Mouse (Mus musculus): ENCODE measurements around the gene Rft1. TPM values are rescaled to one million over a fixed set of nuclear protein-coding genes. Genes with fewer than 3 reads are reported as not detected.

Gene Rft1
- polyA plus RNA-seq, 1 experiment from 2014 or later = 4.1 TPM

- Histone ChIP-seq H3K27me3 (ENCODE audit: control insufficient read depth, insufficient read depth, low read depth, low read length) (no peaks in the 10 kb centered on the region), H3K36me3 (ENCODE audit: control insufficient read depth, insufficient read depth) (no peaks in the 10 kb centered on the region)
- WGBS (ENCODE audit: insufficient replicate concordance) = 68% methylated on average over 9 of the region's 9 CpGs
Measured at GRCm38 (mm10) chr14:30636499-30636898, 17.7 kb upstream of the Rft1 start.

GRCm38 (mm10) chr14:30637087-30637486 is 17.1 kb upstream of the Rft1 start:
- no peak for ATAC-seq (ENCODE audit: low read depth)
- H3K4me3 ChIP-seq (ENCODE audit: low read depth, low read length) = no peak overlapping the region
- H3K27ac ChIP-seq (ENCODE audit: low read length) = no peak overlapping the region
- WGBS (ENCODE audit: insufficient replicate concordance) = 67% methylated on average over 2 of the region's 2 CpGs
- H3K9ac ChIP-seq (ENCODE audit: low read depth, low read length) = no peak overlapping the region
- H3K36me3 ChIP-seq (ENCODE audit: control insufficient read depth, insufficient read depth) = no peaks in the 10 kb centered on the region
- H3K4me2 ChIP-seq (ENCODE audit: low read depth, low read length) = no peak overlapping the region
- no peaks in the 10 kb centered on the region; the same call in 1 of the 2 replicates for H3K4me1 ChIP-seq (ENCODE audit: control insufficient read depth, low read depth, low read length)
- H3K9me3 ChIP-seq (replicated peaks; ENCODE audit: control insufficient read depth, low read length) = no peaks in the 10 kb centered on the region
- no peaks in the 10 kb centered on the region for H3K27me3 ChIP-seq (ENCODE audit: control insufficient read depth, insufficient read depth, low read depth, low read length)

More at GRCm38 (mm10) chr14:30636499-30636898, 17.7 kb upstream of the Rft1 start:
- H3K9me3 ChIP-seq (replicated peaks; ENCODE audit: control insufficient read depth, low read length) = no peaks in the 10 kb centered on the region
- no peaks in the 10 kb centered on the region; the same call in 1 of the 2 replicates for H3K4me1 ChIP-seq (ENCODE audit: control insufficient read depth, low read depth, low read length)
- H3K27ac ChIP-seq (ENCODE audit: low read length) = no peak overlapping the region
- no peak overlapping the region for H3K4me2 ChIP-seq (ENCODE audit: low read depth, low read length)
- no peak overlapping the region for H3K9ac ChIP-seq (ENCODE audit: low read depth, low read length)
- no peak for ATAC-seq (ENCODE audit: low read depth)
- no peak overlapping the region for H3K4me3 ChIP-seq (ENCODE audit: low read depth, low read length)

DNA sequence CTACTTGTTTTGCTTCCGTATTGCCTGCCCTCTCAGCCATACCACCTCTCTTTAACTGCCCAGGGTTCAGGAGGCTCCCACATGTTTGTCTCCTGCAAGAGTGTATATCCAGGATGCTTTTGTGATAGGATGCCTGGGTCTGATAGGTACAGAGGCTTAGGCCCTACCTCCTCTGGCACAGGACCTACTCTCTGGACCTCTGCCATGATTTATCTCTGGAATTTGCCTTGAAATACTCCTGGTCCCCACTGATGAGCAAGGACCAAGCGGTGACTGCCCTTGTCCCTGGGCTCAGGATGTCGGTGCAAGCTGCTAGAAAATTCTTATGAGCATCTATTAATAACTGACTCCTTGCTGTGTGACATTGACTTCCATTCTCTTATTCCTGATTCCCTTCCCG is 16.2 kb upstream of the Rft1 start:
- no peaks in the 10 kb centered on the region; the same call in 1 of the 2 replicates for H3K4me1 ChIP-seq (ENCODE audit: control insufficient read depth, low read depth, low read length)
- H3K4me3 ChIP-seq (ENCODE audit: low read depth, low read length) = no peak overlapping the region
- no peaks in the 10 kb centered on the region for H3K9me3 ChIP-seq (replicated peaks; ENCODE audit: control insufficient read depth, low read length)
- WGBS (ENCODE audit: insufficient replicate concordance) = 66% methylated on average over 4 of the region's 4 CpGs
- no peaks in the 10 kb centered on the region for H3K36me3 ChIP-seq (ENCODE audit: control insufficient read depth, insufficient read depth)
- ATAC-seq (ENCODE audit: low read depth) = no peak
- no peak overlapping the region for H3K9ac ChIP-seq (ENCODE audit: low read depth, low read length)
- no peak overlapping the region for H3K4me2 ChIP-seq (ENCODE audit: low read depth, low read length)
- no peak overlapping the region for H3K27ac ChIP-seq (ENCODE audit: low read length)
- no peaks in the 10 kb centered on the region for H3K27me3 ChIP-seq (ENCODE audit: control insufficient read depth, insufficient read depth, low read depth, low read length)

GRCm38 (mm10) chr14:30638686-30639085 is 15.5 kb upstream of the Rft1 start:
- no peak overlapping the region for H3K4me2 ChIP-seq (ENCODE audit: low read depth, low read length)
- no peak overlapping the region for H3K9ac ChIP-seq (ENCODE audit: low read depth, low read length)
- H3K27me3 ChIP-seq (ENCODE audit: control insufficient read depth, insufficient read depth, low read depth, low read length) = no peaks in the 10 kb centered on the region
- H3K4me3 ChIP-seq (ENCODE audit: low read depth, low read length) = no peak overlapping the region
- no peak for ATAC-seq (ENCODE audit: low read depth)
- no peaks in the 10 kb centered on the region; the same call in 1 of the 2 replicates for H3K4me1 ChIP-seq (ENCODE audit: control insufficient read depth, low read depth, low read length)
- H3K27ac ChIP-seq (ENCODE audit: low read length) = no peak overlapping the region
- WGBS (ENCODE audit: insufficient replicate concordance) = 53% methylated on average over 4 of the region's 4 CpGs
- no peaks in the 10 kb centered on the region for H3K36me3 ChIP-seq (ENCODE audit: control insufficient read depth, insufficient read depth)
- no peaks in the 10 kb centered on the region for H3K9me3 ChIP-seq (replicated peaks; ENCODE audit: control insufficient read depth, low read length)

GRCm38 (mm10) chr14:30641748-30642147 is 12.4 kb upstream of the Rft1 start:
- peak overlapping the region; percentile 43 for H3K27ac ChIP-seq (ENCODE audit: low read length)
- H3K27me3 ChIP-seq (ENCODE audit: control insufficient read depth, insufficient read depth, low read depth, low read length) = no peaks in the 10 kb centered on the region
- 15% methylated on average over 2 of the region's 2 CpGs for WGBS (ENCODE audit: insufficient replicate concordance)
- H3K9me3 ChIP-seq (replicated peaks; ENCODE audit: control insufficient read depth, low read length) = no peaks in the 10 kb centered on the region
- no peak overlapping the region for H3K9ac ChIP-seq (ENCODE audit: low read depth, low read length)
- H3K36me3 ChIP-seq (ENCODE audit: control insufficient read depth, insufficient read depth) = no peaks in the 10 kb centered on the region
- no peak for ATAC-seq (ENCODE audit: low read depth)
- no peaks in the 10 kb centered on the region; the same call in 1 of the 2 replicates for H3K4me1 ChIP-seq (ENCODE audit: control insufficient read depth, low read depth, low read length)
- H3K4me3 ChIP-seq (ENCODE audit: low read depth, low read length) = no peak overlapping the region
- H3K4me2 ChIP-seq (ENCODE audit: low read depth, low read length) = 0 out of 2 replicates have a peak overlapping the region, but pooled peaks have one; percentile 19

DNA sequence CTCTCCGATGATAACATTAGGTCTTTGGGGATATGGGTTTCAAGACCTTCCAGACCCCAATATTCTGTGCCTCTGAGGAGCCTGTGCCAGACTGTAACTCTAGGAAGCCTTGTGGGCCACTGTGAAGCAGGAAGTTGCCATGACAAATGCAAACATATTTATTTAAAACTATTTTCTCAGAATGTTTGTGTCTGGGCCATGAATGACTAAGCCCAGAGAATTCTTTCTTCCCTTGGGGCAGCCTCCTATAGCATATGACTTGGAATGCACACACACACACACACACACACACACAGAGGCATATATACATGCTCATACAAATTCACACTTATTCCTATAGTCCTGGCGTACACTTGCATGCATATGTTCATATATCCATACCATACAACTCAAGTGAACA is 10.1 kb upstream of the Rft1 start:
- H3K4me1 ChIP-seq (ENCODE audit: control insufficient read depth, low read depth, low read length) = no peaks in the 10 kb centered on the region; the same call in 1 of the 2 replicates
- ATAC-seq (ENCODE audit: low read depth) = no peak
- no peak overlapping the region for H3K4me2 ChIP-seq (ENCODE audit: low read depth, low read length)
- H3K27ac ChIP-seq (ENCODE audit: low read length) = no peak overlapping the region
- no peak overlapping the region for H3K9ac ChIP-seq (ENCODE audit: low read depth, low read length)
- WGBS (ENCODE audit: insufficient replicate concordance) = 69% methylated on average over 2 of the region's 2 CpGs
- no peaks in the 10 kb centered on the region for H3K9me3 ChIP-seq (replicated peaks; ENCODE audit: control insufficient read depth, low read length)
- H3K4me3 ChIP-seq (ENCODE audit: low read depth, low read length) = no peak overlapping the region
- no peaks in the 10 kb centered on the region for H3K27me3 ChIP-seq (ENCODE audit: control insufficient read depth, insufficient read depth, low read depth, low read length)
- H3K36me3 ChIP-seq (ENCODE audit: control insufficient read depth, insufficient read depth) = no peaks in the 10 kb centered on the region

DNA sequence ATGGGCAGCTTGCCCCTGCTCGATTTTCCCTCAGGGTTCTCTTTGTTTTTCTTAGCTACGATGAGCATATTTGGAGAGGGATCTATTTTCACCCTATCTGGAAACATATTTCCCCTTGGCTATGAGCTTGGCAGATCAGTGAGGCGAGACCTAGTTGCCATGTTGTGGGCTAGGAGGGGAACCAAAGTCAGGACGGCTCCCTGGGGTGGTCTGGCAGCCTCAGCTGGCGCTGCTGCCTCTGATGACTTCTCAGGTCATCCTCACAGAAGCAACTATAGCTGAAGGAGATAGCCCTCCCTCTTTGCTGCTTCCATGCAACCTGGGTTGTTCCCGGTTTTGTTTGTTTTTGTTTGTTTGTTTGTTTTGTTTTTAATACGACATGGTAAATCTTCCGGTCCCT is 9.1 kb upstream of the Rft1 start:
- ATAC-seq (ENCODE audit: low read depth) = no peak
- Histone ChIP-seq H3K4me3 (ENCODE audit: low read depth, low read length) (no peak overlapping the region), H3K27me3 (ENCODE audit: control insufficient read depth, insufficient read depth, low read depth, low read length) (no peaks in the 10 kb centered on the region), H3K4me1 (ENCODE audit: control insufficient read depth, low read depth, low read length) (no peaks in the 10 kb centered on the region; the same call in 1 of the 2 replicates), H3K9me3 (replicated peaks; ENCODE audit: control insufficient read depth, low read length) (no peaks in the 10 kb centered on the region), H3K36me3 (ENCODE audit: control insufficient read depth, insufficient read depth) (no peaks in the 10 kb centered on the region), H3K27ac (ENCODE audit: low read length) (no peak overlapping the region), H3K9ac (ENCODE audit: low read depth, low read length) (no peak overlapping the region), H3K4me2 (ENCODE audit: low read depth, low read length) (no peak overlapping the region)
- 61% methylated on average over 8 of the region's 8 CpGs for WGBS (ENCODE audit: insufficient replicate concordance)

DNA sequence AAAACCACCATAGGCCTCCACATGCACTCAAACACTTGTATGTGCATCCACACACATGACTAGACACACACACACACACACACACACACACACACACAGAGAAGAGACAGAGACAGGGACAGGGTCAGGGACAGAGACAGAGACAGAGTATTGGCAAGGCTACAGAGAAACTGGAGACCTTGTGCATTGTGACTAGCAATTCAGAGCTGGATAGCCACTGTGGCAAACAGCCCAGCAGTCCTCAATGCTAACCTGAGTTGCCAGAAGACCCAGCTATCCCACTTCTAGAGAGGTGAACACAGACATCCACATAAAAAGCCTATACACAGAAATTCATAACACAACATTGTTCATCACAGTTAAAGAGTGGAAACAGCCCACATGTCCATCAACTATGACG is 7.7 kb upstream of the Rft1 start:
- Histone ChIP-seq H3K36me3 (ENCODE audit: control insufficient read depth, insufficient read depth) (no peaks in the 10 kb centered on the region), H3K4me3 (ENCODE audit: low read depth, low read length) (no peak overlapping the region), H3K4me1 (ENCODE audit: control insufficient read depth, low read depth, low read length) (no peaks in the 10 kb centered on the region; the same call in 1 of the 2 replicates), H3K9ac (ENCODE audit: low read depth, low read length) (no peak overlapping the region), H3K4me2 (ENCODE audit: low read depth, low read length) (no peak overlapping the region), H3K27ac (ENCODE audit: low read length) (no peak overlapping the region), H3K9me3 (replicated peaks; ENCODE audit: control insufficient read depth, low read length) (no peaks in the 10 kb centered on the region), H3K27me3 (ENCODE audit: control insufficient read depth, insufficient read depth, low read depth, low read length) (no peaks in the 10 kb centered on the region)
- ATAC-seq (ENCODE audit: low read depth) = no peak
- 54% methylated on average over 1 of the region's 1 CpGs for WGBS (ENCODE audit: insufficient replicate concordance)

DNA sequence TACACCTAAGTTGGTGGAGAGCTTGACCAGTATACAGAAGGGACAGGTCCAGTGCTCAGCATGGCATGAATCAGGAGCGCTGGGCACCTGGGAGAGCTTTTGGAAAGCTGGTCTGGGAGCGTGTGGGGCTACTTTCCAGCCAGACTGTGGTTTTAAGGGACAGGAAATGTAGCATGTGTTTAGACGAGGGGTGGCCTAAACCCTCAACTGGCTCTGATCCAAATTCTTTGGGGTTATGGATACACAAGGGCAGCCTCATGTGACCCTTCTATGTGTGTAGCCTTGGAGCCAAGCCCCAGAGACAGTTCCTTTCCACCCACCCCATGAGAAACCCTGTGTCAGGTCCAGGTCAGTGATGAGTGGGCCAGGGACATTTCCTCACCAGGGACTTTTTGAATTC is 5.7 kb upstream of the Rft1 start:
- Histone ChIP-seq H3K9me3 (replicated peaks; ENCODE audit: control insufficient read depth, low read length) (no peaks in the 10 kb centered on the region), H3K4me3 (ENCODE audit: low read depth, low read length) (no peak overlapping the region), H3K9ac (ENCODE audit: low read depth, low read length) (no peak overlapping the region), H3K36me3 (ENCODE audit: control insufficient read depth, insufficient read depth) (no peaks in the 10 kb centered on the region), H3K4me1 (ENCODE audit: control insufficient read depth, low read depth, low read length) (no peaks in the 10 kb centered on the region), H3K27ac (ENCODE audit: low read length) (no peak overlapping the region), H3K4me2 (ENCODE audit: low read depth, low read length) (no peak overlapping the region), H3K27me3 (ENCODE audit: control insufficient read depth, insufficient read depth, low read depth, low read length) (no peaks in the 10 kb centered on the region)
- 35% methylated on average over 3 of the region's 3 CpGs for WGBS (ENCODE audit: insufficient replicate concordance)
- ATAC-seq (ENCODE audit: low read depth) = no peak
